Mouse (Mus musculus) adrenal gland (tissue): ENCODE measurements around the gene Wdr17.

ENCODE experiments used
- intact Hi-C: fragments of 180-260 bp; cut with DNase I; formaldehyde crosslinking; loops from one replicate; pipeline ENCODE4 v1.15.1; 2025
- long read RNA-seq, 2 experiments: library from polyadenylated mRNA; unstranded; transcript quantifications; one replicate each; pipeline ENCODE4 v2.0.0; 2020; ENCODE audit warnings: borderline replicate concordance in 1 of 2; ENCODE audit not compliant: insufficient replicate concordance in 1 of 2

Gene Wdr17
- long read RNA-seq, experiment 1 = 0 reads
- long read RNA-seq, experiment 2, partial matches to known transcripts = 1 of 1 reads
- long read RNA-seq, experiment 2, other reads (novel, unspliced or antisense) = 0 of 1 reads

GRCm38 (mm10) chr8:54886987-54887785 is at the start of gene Wdr17:
Gene Wdr17, minus strand, starts transcription at chr8:54887184.
- intact Hi-C loops = no loop called here

- intact Hi-C loops = no loop called here
These were observed 45.3 kb upstream of the Wdr17 start for GRCm38 (mm10) chr8:54932306-54932705.

- intact Hi-C loops = no loop called here
These were observed 38.0 kb upstream of the Wdr17 start for GRCm38 (mm10) chr8:54924936-54925335.

GRCm38 (mm10) chr8:54922160-54922855 is 35.3 kb upstream of the Wdr17 start:
- intact Hi-C loops = no loop called here

GRCm38 (mm10) chr8:54917710-54918109 is 30.7 kb upstream of the Wdr17 start:
- intact Hi-C loops = no loop called here

- intact Hi-C loops = no loop called here
These were observed 25.9 kb upstream of the Wdr17 start for GRCm38 (mm10) chr8:54912891-54913290.

GRCm38 (mm10) chr8:54899444-54899843 is 12.5 kb upstream of the Wdr17 start:
- intact Hi-C loops = no loop called here

- intact Hi-C loops = no loop called here
These were observed 7.8 kb upstream of the Wdr17 start for GRCm38 (mm10) chr8:54894637-54895322.

GRCm38 (mm10) chr8:54894180-54894579 is 7.2 kb upstream of the Wdr17 start:
- intact Hi-C loops = no loop called here

- intact Hi-C loops = no loop called here
These were observed 424 bp downstream of the Wdr17 start for GRCm38 (mm10) chr8:54886560-54886959.

- intact Hi-C loops = no loop called here
These were observed 10.5 kb downstream of the Wdr17 start for GRCm38 (mm10) chr8:54876458-54876857.

GRCm38 (mm10) chr8:54864761-54865064 is 22.3 kb downstream of the Wdr17 start:
- intact Hi-C loops = no loop called here

GRCm38 (mm10) chr8:54864038-54864760 is 22.8 kb downstream of the Wdr17 start:
- intact Hi-C loops = no loop called here

GRCm38 (mm10) chr8:54836029-54836959 is 50.7 kb downstream of the Wdr17 start:
- intact Hi-C loops = no loop called here

GRCm38 (mm10) chr8:54829794-54830426 is 57.1 kb downstream of the Wdr17 start:
- intact Hi-C loops = no loop called here

GRCm38 (mm10) chr8:54827974-54828373 is 59.0 kb downstream of the Wdr17 start:
- intact Hi-C loops = no loop called here

- intact Hi-C loops = no loop called here
These were observed 64.0 kb downstream of the Wdr17 start for GRCm38 (mm10) chr8:54822956-54823355.

- intact Hi-C loops = no loop called here
These were observed 68.3 kb downstream of the Wdr17 start for GRCm38 (mm10) chr8:54818651-54819050.

GRCm38 (mm10) chr8:54808217-54808616 is 78.8 kb downstream of the Wdr17 start:
- intact Hi-C loops = no loop called here

GRCm38 (mm10) chr8:54806173-54806572 is 80.8 kb downstream of the Wdr17 start:
- intact Hi-C loops = no loop called here
